Mouse (Mus musculus) embryonic facial prominence, embryonic 14.5 days (tissue): ENCODE data around the gene Rfxank. TPM values are rescaled to one million over a fixed set of nuclear protein-coding genes. Genes with fewer than 3 reads are reported as not detected.
A peak's percentile ranks its signal among the peaks of the same experiment; 100 is the strongest.

Experiments used
- ATAC-seq: fragments of 200-750 bp; cut with Nextera tagmentation; 2 replicates; pipeline ENCODE4 v1.8.0; 2017; ENCODE audit warnings: low read depth, moderate number of reproducible peaks, moderate TSS enrichment
- DNase-seq: peaks from one replicate; pipeline ENCODE4 v3.0.0-alpha.2; 2015; ENCODE audit warnings: low spot score
- H3K27ac ChIP-seq: fragments of 300-500 bp; sonication (generic); replicated peaks from 2 replicates; pipeline ENCODE4 v1.5.1; 2014; ENCODE audit warnings: low read depth, mild to moderate bottlenecking, low read length, moderate library complexity
- H3K27me3 ChIP-seq: fragments of 300-500 bp; sonication (generic); replicated peaks from 2 replicates; pipeline ENCODE4 v1.6.1; 2014; ENCODE audit warnings: low read length; ENCODE audit not compliant: control insufficient read depth, insufficient read depth
- H3K36me3 ChIP-seq: fragments of 300-500 bp; sonication (generic); 2 replicates; pipeline ENCODE4 v1.6.1; 2014; ENCODE audit warnings: low read length, mixed read lengths; ENCODE audit not compliant: control insufficient read depth, insufficient read depth
- H3K4me1 ChIP-seq: fragments of 300-500 bp; sonication (generic); 2 replicates; pipeline ENCODE4 v1.6.1; 2014; ENCODE audit warnings: antibody characterized with exemption, low read length; ENCODE audit not compliant: control insufficient read depth, insufficient read depth
- H3K4me2 ChIP-seq: fragments of 300-500 bp; sonication (generic); 2 replicates; pipeline ENCODE4 v1.6.1; 2014; ENCODE audit warnings: low read depth, mild to moderate bottlenecking, low read length, moderate library complexity, mixed read lengths
- H3K4me3 ChIP-seq: fragments of 300-500 bp; sonication (generic); 2 replicates; pipeline ENCODE4 v1.5.1; 2014; ENCODE audit warnings: low read depth, mild to moderate bottlenecking, low read length
- H3K9ac ChIP-seq: fragments of 300-500 bp; sonication (generic); 2 replicates; pipeline ENCODE4 v1.6.1; 2014; ENCODE audit warnings: low read depth, mild to moderate bottlenecking, low read length, moderate library complexity, mixed read lengths
- H3K9me3 ChIP-seq: fragments of 300-500 bp; sonication (generic); 2 replicates; pipeline ENCODE4 v1.6.1; 2016; ENCODE audit warnings: low read length; ENCODE audit not compliant: control insufficient read depth
- WGBS: fragments of 180-500 bp; shearing (Covaris S2); extraction: QIAGEN DNeasy Blood & Tissue Kit; methylation state at CpG from one replicate; pipeline ENCODE4 v1.1.7; 2014; 5-methylcytosine and 5-hydroxymethylcytosine counted together
- polyA plus RNA-seq: library from polyadenylated mRNA; unstranded; fragments of >200 nt; fragmentation: Nextera tagmentation; extraction: Ambion mirVana; gene quantifications from 2 replicates; pipeline ENCODE4 v1.2.1, GENCODE M21; 2014

Gene Rfxank
- polyA plus RNA-seq, 1 experiment from 2014 or later = 13.0 TPM

DNA sequence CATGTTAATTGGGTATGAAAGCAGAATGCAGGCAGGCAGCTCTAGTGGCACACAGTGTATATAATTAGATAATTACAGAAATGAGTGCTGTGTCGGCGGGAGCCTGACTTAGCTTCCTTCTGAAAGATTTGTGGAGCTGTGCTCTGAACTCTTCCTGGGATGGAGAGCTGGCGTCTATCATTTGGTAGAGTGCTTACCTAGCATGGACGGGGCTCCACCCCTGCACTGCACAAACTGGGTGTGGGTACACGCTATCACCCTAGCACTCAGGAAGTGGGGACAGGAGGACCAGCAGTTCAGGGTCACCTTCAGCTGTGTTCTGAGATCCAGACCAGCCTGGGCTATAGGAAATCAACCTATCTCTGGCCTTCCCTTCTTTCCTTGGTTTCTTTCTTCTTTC is 34.4 kb upstream of the Rfxank start:
- no peak for DNase-seq
- ATAC-seq = no peak
- Histone ChIP-seq H3K36me3 (peaks cover 16% of the 10 kb centered on the region), H3K4me1 (peaks cover 12% of the 10 kb centered on the region; the same call in 1 of the 2 replicates), H3K4me2 (peak overlapping the region; percentile 77), H3K9me3 (no peaks in the 10 kb centered on the region), H3K9ac (no peak overlapping the region), H3K27ac (no peak overlapping the region), H3K27me3 (no peaks in the 10 kb centered on the region), H3K4me3 (peak overlapping the region; percentile 69; the same call in 1 of the 2 replicates)
- 74% methylated on average over 5 of the region's 5 CpGs for WGBS

DNA sequence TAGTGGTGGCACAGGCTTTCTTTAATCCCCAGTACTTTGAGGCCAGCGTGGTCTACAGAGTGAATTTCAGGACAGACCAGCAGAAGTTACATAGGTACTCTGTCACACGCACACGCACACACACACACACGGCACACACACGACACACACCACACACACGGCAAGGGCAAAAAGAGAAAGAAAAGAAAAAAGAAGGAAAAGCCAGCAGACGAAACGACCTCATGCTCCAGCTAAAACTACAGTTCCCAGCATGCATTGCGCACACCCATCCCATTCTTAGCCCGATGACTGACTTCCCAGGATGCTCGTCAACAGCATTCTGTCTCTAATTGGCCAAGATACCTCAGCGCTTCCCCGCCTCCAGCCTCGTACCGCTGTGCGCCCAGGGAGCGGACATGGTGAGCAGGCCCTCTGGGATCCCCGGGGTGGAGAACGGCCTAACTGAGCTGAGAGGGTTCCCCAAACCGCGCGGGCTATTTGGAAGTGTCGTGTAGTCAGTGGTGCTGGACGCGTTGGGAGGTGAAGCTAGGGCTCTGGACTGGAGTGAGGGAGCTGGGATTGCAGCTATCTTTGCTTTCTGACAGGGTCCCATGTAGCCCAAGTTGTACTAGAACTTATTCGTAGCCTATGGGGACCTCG is 33.2 kb upstream of the Rfxank start, which contains the start of gene Tmem161a:
Gene Tmem161a, plus strand, starts transcription at position 314 of the 639 bp plus-strand sequence.
- 2% methylated on average over 26 of the region's 27 CpGs for WGBS
- ATAC-seq (peak; percentile 97), DNase-seq (peak; percentile 98)
- Histone ChIP-seq H3K4me1 (peaks cover 12% of the 10 kb centered on the region; the same call in 1 of the 2 replicates), H3K9ac (peak within 1 kb of the TSS; percentile 71), H3K27ac (peak within 1 kb of the TSS; percentile 63), H3K9me3 (no peaks in the 10 kb centered on the region), H3K36me3 (peaks cover 7% of the 10 kb centered on the region; the same call in 1 of the 2 replicates), H3K4me2 (peak within 1 kb of the TSS; percentile 77), H3K4me3 (peak within 1 kb of the TSS; percentile 69), H3K27me3 (0 out of 2 replicates have a peak, but pooled peaks cover 3% of the 10 kb centered on the region)

DNA sequence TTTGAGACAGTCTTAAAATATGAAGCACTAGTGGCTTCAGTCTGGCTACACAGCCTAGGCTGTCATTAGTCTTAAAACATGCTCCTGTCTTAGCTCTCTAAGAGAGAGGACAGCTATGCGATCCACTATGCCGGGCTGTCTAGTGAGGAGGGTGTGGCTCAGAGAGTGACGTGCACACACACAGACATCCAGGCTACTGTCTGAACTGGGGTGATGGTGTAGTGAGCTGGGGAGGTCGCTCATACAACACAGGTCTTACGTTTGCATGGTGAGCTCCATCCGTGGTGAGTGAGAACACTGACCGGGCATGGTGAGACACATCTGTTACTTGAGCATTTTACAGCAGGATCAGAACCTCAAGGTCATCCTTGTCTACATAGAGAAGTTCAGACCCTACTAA is 32.3 kb upstream of the Rfxank start:
- 0 out of 2 replicates have a peak, but pooled peaks cover 6% of the 10 kb centered on the region for H3K27me3 ChIP-seq
- H3K27ac ChIP-seq = peak overlapping the region; percentile 63; the same call in 1 of the 2 replicates
- WGBS = 82% methylated on average over 7 of the region's 7 CpGs
- H3K4me3 ChIP-seq = no peak overlapping the region
- DNase-seq = no peak
- no peak for ATAC-seq
- H3K36me3 ChIP-seq = no peaks in the 10 kb centered on the region
- peaks cover 12% of the 10 kb centered on the region; the same call in 1 of the 2 replicates for H3K4me1 ChIP-seq
- H3K4me2 ChIP-seq = peak overlapping the region; percentile 77
- H3K9me3 ChIP-seq = no peaks in the 10 kb centered on the region
- no peak overlapping the region for H3K9ac ChIP-seq

DNA sequence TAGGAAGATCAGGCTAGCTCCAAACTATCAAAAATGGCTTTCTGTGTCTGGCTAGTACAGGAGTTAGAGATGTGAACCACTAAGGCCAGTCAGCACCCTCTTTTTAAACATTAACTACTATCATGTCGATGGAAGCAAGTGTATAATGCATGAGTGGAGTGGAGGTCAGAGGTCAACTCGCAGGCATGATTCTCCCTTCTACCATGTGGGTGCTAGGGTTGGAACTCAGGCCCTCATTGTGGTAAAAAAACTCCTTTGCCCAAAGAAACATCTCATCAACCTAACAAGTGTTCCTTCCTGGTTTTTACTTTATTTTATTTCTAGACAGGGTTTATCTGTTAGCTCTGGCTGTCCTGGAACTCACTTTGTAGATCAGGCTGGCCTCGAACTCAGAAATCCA is 31.8 kb upstream of the Rfxank start:
- peaks cover 12% of the 10 kb centered on the region; the same call in 1 of the 2 replicates for H3K4me1 ChIP-seq
- ATAC-seq (no peak), DNase-seq (no peak)
- peaks cover 10% of the 10 kb centered on the region for H3K27me3 ChIP-seq
- no peak overlapping the region for H3K4me2 ChIP-seq
- 80% methylated on average over 3 of the region's 3 CpGs for WGBS
- no peak overlapping the region for H3K4me3 ChIP-seq
- no peak overlapping the region for H3K27ac ChIP-seq
- no peak overlapping the region for H3K9ac ChIP-seq
- no peaks in the 10 kb centered on the region for H3K36me3 ChIP-seq
- H3K9me3 ChIP-seq = no peaks in the 10 kb centered on the region

DNA sequence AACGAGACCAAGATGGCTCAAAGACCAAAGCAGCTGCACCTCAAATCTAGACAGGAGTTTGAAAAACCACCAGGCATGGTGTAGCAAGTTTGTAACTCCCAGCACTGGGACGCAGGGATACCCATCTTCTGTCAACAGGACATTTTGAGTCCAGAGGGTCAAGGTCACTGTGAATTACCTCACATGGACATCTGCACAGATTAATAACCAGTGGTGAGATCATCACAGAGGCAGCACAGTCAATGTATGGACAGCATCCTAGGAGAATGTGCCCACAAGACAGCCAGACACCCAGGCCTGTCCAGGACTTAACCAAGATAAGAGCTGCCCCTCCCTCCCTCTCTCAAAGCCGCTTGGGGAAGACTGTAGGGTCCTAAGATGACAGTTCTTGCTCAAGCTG is 31.2 kb upstream of the Rfxank start:
- ATAC-seq = no peak
- H3K4me2 ChIP-seq = no peak overlapping the region
- peaks cover 16% of the 10 kb centered on the region for H3K27me3 ChIP-seq
- H3K9me3 ChIP-seq = no peaks in the 10 kb centered on the region
- H3K36me3 ChIP-seq = no peaks in the 10 kb centered on the region
- DNase-seq = no peak
- H3K4me3 ChIP-seq = no peak overlapping the region
- 77% methylated on average over 3 of the region's 3 CpGs for WGBS
- no peak overlapping the region for H3K9ac ChIP-seq
- peaks cover 12% of the 10 kb centered on the region; the same call in 1 of the 2 replicates for H3K4me1 ChIP-seq
- H3K27ac ChIP-seq = no peak overlapping the region

DNA sequence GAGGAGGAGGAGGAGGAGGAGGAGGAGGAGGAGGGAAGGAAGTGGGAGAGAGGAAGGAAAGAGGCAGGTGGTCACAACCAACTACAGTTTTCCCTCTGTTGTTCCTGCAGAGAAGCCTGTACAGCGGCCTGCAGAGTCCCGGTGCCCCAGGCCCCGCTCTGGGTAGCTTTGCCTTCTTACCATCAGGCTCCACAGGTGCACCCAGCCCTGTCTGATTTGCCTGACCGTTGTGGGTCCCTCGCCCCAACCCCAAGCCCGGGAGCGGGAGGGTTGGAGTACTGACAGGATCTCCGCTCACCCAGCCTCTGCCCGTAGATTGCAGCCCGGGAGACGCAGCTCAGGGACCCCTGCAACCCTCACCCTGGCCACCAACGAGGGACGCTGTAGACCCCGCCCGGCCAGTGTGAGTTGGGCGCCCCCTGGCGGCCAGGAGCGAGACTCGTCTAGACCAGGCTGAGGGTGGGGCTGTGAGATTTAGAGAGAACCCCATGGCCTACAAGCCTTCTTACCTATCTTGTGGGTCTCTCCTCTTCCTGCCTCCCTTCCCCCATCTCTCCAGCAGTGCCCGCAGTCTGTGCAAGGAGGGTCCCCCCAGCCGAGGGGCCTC is 27.7 kb upstream of the Rfxank start:
- ATAC-seq (peak; percentile 89), DNase-seq (peak; percentile 65)
- 0 out of 2 replicates have a peak, but pooled peaks cover 2% of the 10 kb centered on the region for H3K4me1 ChIP-seq
- no peaks in the 10 kb centered on the region for H3K9me3 ChIP-seq
- H3K9ac ChIP-seq = peak overlapping the region; percentile 30; the same call in 1 of the 2 replicates
- H3K36me3 ChIP-seq = no peaks in the 10 kb centered on the region
- 2% methylated on average over 11 of the region's 21 CpGs for WGBS
- H3K4me3 ChIP-seq = peak overlapping the region; percentile 22; the same call in 1 of the 2 replicates
- no peak overlapping the region for H3K27ac ChIP-seq
- peak overlapping the region; percentile 54 for H3K4me2 ChIP-seq
- peaks cover 19% of the 10 kb centered on the region for H3K27me3 ChIP-seq

DNA sequence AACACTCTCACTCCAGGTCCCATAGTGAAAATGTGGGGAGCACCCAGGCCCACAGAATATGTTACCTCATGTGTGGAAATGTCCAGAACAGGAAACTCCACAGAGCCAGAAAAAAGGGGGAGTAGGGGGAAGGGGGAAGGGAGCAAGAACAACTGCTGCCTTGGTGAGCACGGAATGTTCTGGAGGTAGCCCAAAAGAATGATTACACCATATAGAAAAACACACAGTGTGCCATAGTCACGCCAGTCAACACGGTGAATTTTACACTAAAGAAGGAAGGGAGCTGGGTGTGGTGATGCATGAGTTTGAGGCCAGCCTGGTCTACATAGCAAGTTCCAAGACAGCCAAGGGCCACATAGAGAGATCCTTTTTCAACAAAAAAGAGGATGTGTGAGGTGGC is 24.4 kb upstream of the Rfxank start:
- no peaks in the 10 kb centered on the region for H3K36me3 ChIP-seq
- H3K4me3 ChIP-seq = no peak overlapping the region
- peaks cover 19% of the 10 kb centered on the region for H3K27me3 ChIP-seq
- H3K4me2 ChIP-seq = no peak overlapping the region
- no peaks in the 10 kb centered on the region for H3K9me3 ChIP-seq
- no peak overlapping the region for H3K9ac ChIP-seq
- no peak for DNase-seq
- ATAC-seq = no peak
- WGBS = 72% methylated on average over 3 of the region's 3 CpGs
- no peaks in the 10 kb centered on the region for H3K4me1 ChIP-seq
- no peak overlapping the region for H3K27ac ChIP-seq

DNA sequence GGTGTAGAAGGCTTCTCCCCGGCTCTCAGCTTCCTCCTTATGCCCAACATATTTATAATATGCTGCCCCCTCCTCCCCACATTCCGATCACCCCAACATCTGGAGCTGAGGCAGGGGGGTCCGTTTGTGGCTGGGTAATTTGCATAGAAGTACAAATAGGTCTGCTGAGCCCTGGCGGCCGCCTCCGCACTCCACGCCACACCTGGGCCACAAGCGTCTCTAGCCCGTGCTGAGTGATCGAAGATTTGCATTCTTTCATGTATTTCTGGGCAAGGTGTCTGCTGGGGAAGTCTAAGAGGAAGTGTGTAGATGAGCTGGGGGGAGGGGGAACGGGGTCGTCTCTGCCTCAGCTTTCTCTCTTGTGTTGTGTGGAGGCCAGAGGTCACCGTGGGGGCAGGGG is 21.1 kb upstream of the Rfxank start:
- Histone ChIP-seq H3K4me3 (no peak overlapping the region), H3K4me2 (no peak overlapping the region), H3K4me1 (no peaks in the 10 kb centered on the region), H3K36me3 (no peaks in the 10 kb centered on the region), H3K9ac (no peak overlapping the region), H3K9me3 (no peaks in the 10 kb centered on the region), H3K27ac (no peak overlapping the region), H3K27me3 (0 out of 2 replicates have a peak, but pooled peaks cover 2% of the 10 kb centered on the region)
- DNase-seq = no peak
- WGBS = 54% methylated on average over 13 of the region's 13 CpGs
- ATAC-seq = no peak
